Mouse (Mus musculus): ENCODE measurements around the gene Dchs2.

DNA sequence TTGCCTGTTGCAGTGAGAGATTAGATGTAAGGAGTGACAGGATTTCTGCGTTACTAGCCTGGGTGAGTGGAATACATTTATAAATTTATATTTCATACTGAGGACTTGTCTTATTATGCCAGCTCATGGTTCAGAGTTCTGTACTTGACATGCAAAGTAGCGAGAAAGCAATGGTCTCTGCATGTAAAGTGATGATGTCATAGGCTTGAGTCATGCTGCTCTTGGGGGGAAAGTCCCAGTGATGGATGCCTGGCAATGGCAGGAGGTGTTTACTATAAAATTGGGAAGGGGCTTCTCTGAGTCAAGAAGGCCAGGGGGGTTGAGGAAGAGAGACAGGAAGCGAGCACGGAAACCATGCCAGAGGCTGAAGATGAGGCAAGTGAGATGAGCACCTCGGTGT is 57.8 kb downstream of the Dchs2 start:
- TF ChIP-seq EP300 (IDR thresholded peaks at IDR 0.05; ENCODE audit: low read depth) (no peak), CTCF (IDR thresholded peaks at IDR 0.05; ENCODE audit: low read depth) (no peak)

Data from liver, embryonic 14.5 days (tissue).